Mouse (Mus musculus) cortical plate, adult 2 months (tissue): ENCODE data around the gene Cphx3.
"Not testable (repeated sequence)": the region's sequence is repeated elsewhere in the genome, so short reads cannot be mapped to it uniquely, and the experiment has no call there.

ENCODE experiments used
- CTCF ChIP-seq: fragments of 200-500 bp; IDR thresholded peaks from 2 replicates; pipeline ENCODE4 v1.5.1; 2011; ENCODE audit warnings: mild to moderate bottlenecking, control low read depth, low read length; ENCODE audit not compliant: insufficient read depth; ENCODE audit errors: extremely low read depth
- POLR2A ChIP-seq: fragments of 200-500 bp; IDR thresholded peaks from 2 replicates; pipeline ENCODE4 v1.6.1; 2011; ENCODE audit warnings: mild to moderate bottlenecking, low read length, control low read depth; ENCODE audit not compliant: insufficient read depth; ENCODE audit errors: extremely low read depth

DNA sequence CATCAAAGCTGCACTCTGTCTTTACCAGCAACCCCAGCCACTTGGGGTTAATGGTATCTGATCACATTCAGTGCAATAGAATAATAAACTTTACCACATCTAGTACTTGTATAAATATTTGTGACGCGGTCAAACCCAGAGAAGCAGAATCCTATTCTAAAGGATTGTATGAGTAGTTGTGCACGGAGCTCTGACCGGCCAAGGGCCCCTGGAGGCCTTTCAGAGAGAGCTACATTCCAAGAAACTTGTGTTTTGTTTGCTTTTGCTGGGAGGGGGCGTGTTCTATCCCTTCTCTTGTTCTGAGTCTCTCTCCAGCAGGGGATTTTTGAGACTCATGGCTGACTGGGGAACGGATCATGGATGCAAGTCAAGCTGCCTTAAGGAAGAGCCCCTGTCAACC is 92.9 kb downstream of the Cphx3 start:
- not testable (repeated sequence) for TF ChIP-seq POLR2A, CTCF
